ENCODE assay signal across 8 mouse cellular contexts in the genomic region with DNA sequence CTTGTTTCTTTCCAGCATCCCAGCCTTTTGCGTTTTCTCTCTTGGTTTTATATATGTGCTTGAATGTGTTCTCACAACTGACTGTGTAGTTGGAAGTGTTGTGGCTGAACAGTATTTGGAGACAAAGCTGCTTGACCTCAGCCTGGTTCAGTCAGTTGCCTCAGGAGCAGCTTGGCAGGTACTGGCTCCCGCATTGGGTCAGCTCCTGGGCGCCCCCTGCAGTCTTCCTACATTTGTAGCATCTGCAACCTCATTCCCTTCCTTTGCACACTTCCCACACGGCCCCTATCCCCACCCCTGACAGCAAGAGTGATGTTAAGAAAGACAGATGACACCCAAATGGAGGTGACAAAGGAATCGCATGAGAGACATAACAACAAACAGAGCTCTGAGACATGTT. TPM values are rescaled to one million over a fixed set of nuclear protein-coding genes. Genes with fewer than 3 reads are reported as not detected.
DNase-seq lines count a peak whose midpoint lies in the region; ATAC-seq and TF ChIP-seq lines count a peak whose summit lies in the region.

No protein-coding gene starts in this region.

- H3K4me2 ChIP-seq in lung, embryonic 14.5 days: no peak overlapping the region

- WGBS in lung, embryonic 14.5 days: 6% methylated on average over 5 of the region's 5 CpGs

- DNase-seq in thymus, adult 18-20 months: peak; percentile 24
- DNase-seq in thymus, postnatal 0 days (ENCODE audit: low spot score): no peak
- DNase-seq in cerebellum, adult 8-10 months: peak; percentile 79
- DNase-seq in gastrocnemius, postnatal 25 days: peak; percentile 22
- peak; percentile 20 for DNase-seq in layer of hippocampus, adult 9-10 months (ENCODE audit: low spot score)
- DNase-seq in lung, embryonic 14.5 days: peak; percentile 58
- peak; percentile 63 for DNase-seq in right cerebral cortex, postnatal 14 days

- no peaks in the 10 kb centered on the region for H3K9me3 ChIP-seq in lung, embryonic 14.5 days (ENCODE audit: low read depth, low read length)

- no peaks in the 10 kb centered on the region for H3K27me3 ChIP-seq in lung, embryonic 14.5 days (ENCODE audit: insufficient read depth, low read length)

- peak; percentile 56 for TF ChIP-seq CTCF in lung, embryonic 14.5 days (IDR thresholded peaks at IDR 0.05; ENCODE audit: low read depth)

- H3K4me3 ChIP-seq in lung, embryonic 14.5 days (ENCODE audit: low read depth, low read length): no peak overlapping the region

- H3K9ac ChIP-seq in lung, embryonic 14.5 days: no peak overlapping the region

- H3K36me3 ChIP-seq in lung, embryonic 14.5 days (ENCODE audit: insufficient read depth): no peaks in the 10 kb centered on the region

- no peaks in the 10 kb centered on the region for H3K4me1 ChIP-seq in lung, embryonic 14.5 days (ENCODE audit: insufficient read depth)

- no peak overlapping the region for H3K27ac ChIP-seq in lung, embryonic 14.5 days (ENCODE audit: low read depth)

- ATAC-seq in lung, embryonic 14.5 days (ENCODE audit: insufficient read depth): no peak
- ATAC-seq in inflammation-experienced regulatory T-cells, adult 6 months: no peak

RNA-seq across cellular contexts. Expression of a gene that starts 11.4 kb away (rescaled TPM):
- not detected in 2 replicates for polyA plus RNA-seq in thymus, postnatal 0 days (2015; fragmentation: Nextera tagmentation; extraction: Ambion mirVana)
- total RNA-seq in gastrocnemius, postnatal 25 days (2021): not detected
- not detected in 2 replicates for polyA plus RNA-seq in lung, embryonic 14.5 days (2014; fragmentation: Nextera tagmentation; extraction: Ambion mirVana)
- not detected for polyA plus RNA-seq in inflammation-experienced regulatory T-cells, adult 6 months (2017; shearing (Covaris generic))

RNA-seq across cellular contexts. Expression of a gene that starts 14.4 kb away (rescaled TPM):
- polyA plus RNA-seq in thymus, postnatal 0 days (2015; fragmentation: Nextera tagmentation; extraction: Ambion mirVana): 69.2 and 70.6 TPM in 2 replicates
- 10 to 100 TPM; 35.4 to 40.7 TPM for total RNA-seq in gastrocnemius, postnatal 25 days (2021)
- 142 and 145 TPM in 2 replicates for polyA plus RNA-seq in lung, embryonic 14.5 days (2014; fragmentation: Nextera tagmentation; extraction: Ambion mirVana)
- polyA plus RNA-seq in inflammation-experienced regulatory T-cells, adult 6 months (2017; shearing (Covaris generic)): 10 to 100 TPM; 44.7 to 54.7 (median 51.4) TPM

RNA-seq across cellular contexts. Expression of a gene that starts 32.3 kb away (rescaled TPM):
- polyA plus RNA-seq in thymus, postnatal 0 days (2015; fragmentation: Nextera tagmentation; extraction: Ambion mirVana): 10.5 and 12.6 TPM in 2 replicates
- total RNA-seq in gastrocnemius, postnatal 25 days (2021): 1 to 10 TPM; 5.8 to 6.6 TPM
- polyA plus RNA-seq in lung, embryonic 14.5 days (2014; fragmentation: Nextera tagmentation; extraction: Ambion mirVana): 7.1 and 7.3 TPM in 2 replicates
- polyA plus RNA-seq in inflammation-experienced regulatory T-cells, adult 6 months (2017; shearing (Covaris generic)): 1 to 10 TPM; 5.9 to 8.0 (median 7.9) TPM

RNA-seq across cellular contexts. Expression of a gene that starts 32.9 kb away (rescaled TPM):
- polyA plus RNA-seq in thymus, postnatal 0 days (2015; fragmentation: Nextera tagmentation; extraction: Ambion mirVana): 0.07 TPM in 1 of 2 replicates, not detected in the other
- not detected for total RNA-seq in gastrocnemius, postnatal 25 days (2021)
- not detected in 2 replicates for polyA plus RNA-seq in lung, embryonic 14.5 days (2014; fragmentation: Nextera tagmentation; extraction: Ambion mirVana)
- polyA plus RNA-seq in inflammation-experienced regulatory T-cells, adult 6 months (2017; shearing (Covaris generic)): under 1 TPM in 1 of 3 experiments, not detected in 2; 0.25 TPM

RNA-seq across cellular contexts. Expression of a gene that starts 37.2 kb away (rescaled TPM):
- polyA plus RNA-seq in thymus, postnatal 0 days (2015; fragmentation: Nextera tagmentation; extraction: Ambion mirVana): 293 and 304 TPM in 2 replicates
- total RNA-seq in gastrocnemius, postnatal 25 days (2021): 10 to 100 TPM; 79.8 to 88.0 TPM
- polyA plus RNA-seq in lung, embryonic 14.5 days (2014; fragmentation: Nextera tagmentation; extraction: Ambion mirVana): 349 and 376 TPM in 2 replicates
- 10 to 100 TPM; 19.8 to 78.8 (median 44.8) TPM for polyA plus RNA-seq in inflammation-experienced regulatory T-cells, adult 6 months (2017; shearing (Covaris generic))
